ENCODE assay signal across 20 mouse cellular contexts in genomic region chr4:10242117-10242516, GRCm38 (mm10).
DNase-seq lines count a peak whose midpoint lies in the region; ATAC-seq lines count a peak whose summit lies in the region.
"Had no signal": no experiment of that assay in that cellular context is flagged by ENCODE, and none has a peak within 500 bp of the region (broad histone marks: within the 10 kb centered on the region; RNA-seq: fewer than 3 reads in every experiment).

No protein-coding gene starts in this region.

- peak; percentile 9 to 39 for DNase-seq in heart, adult 18-20 months
- DNase-seq in limb, embryonic 10.5 days (ENCODE audit: low spot score) = no peak
- DNase-seq in fibroblast of lung, adult 2 months (ENCODE audit: low read depth) = peak; percentile 62
- DNase-seq in gastrocnemius, postnatal 25 days = no peak
- DNase-seq: adrenal gland, adult 2 months; adrenal gland, postnatal 25 days; cerebellum, adult 18-20 months; cerebellum, adult 9-11 months; gastrocnemius, adult 2 months; gastrocnemius, postnatal 36 days; kidney, adult 2 months had no signal

- no peak overlapping the region for H3K9ac ChIP-seq in heart, embryonic 11.5 days (ENCODE audit: low read depth, low read length)
- H3K9ac ChIP-seq in limb, embryonic 12.5 days (replicated peaks) = no peak overlapping the region
- no peak overlapping the region for H3K9ac ChIP-seq in kidney, embryonic 14.5 days (ENCODE audit: low read depth, low read length)
- H3K9ac ChIP-seq: embryonic facial prominence, embryonic 12.5 days; hindbrain, embryonic 15.5 days had no signal

- no peaks in the 10 kb centered on the region for H3K36me3 ChIP-seq in heart, embryonic 11.5 days (ENCODE audit: control insufficient read depth, insufficient read depth, low read length)
- no peaks in the 10 kb centered on the region for H3K36me3 ChIP-seq in limb, embryonic 12.5 days
- H3K36me3 ChIP-seq in limb, embryonic 10.5 days = no peaks in the 10 kb centered on the region
- no peaks in the 10 kb centered on the region for H3K36me3 ChIP-seq in kidney, embryonic 14.5 days (ENCODE audit: control insufficient read depth, insufficient read depth, low read length)
- H3K36me3 ChIP-seq: embryonic facial prominence, embryonic 12.5 days; forebrain, embryonic 10.5 days; hindbrain, embryonic 15.5 days had no signal

- H3K4me3 ChIP-seq in heart, embryonic 11.5 days (ENCODE audit: low read depth, low read length) = no peak overlapping the region
- no peak overlapping the region for H3K4me3 ChIP-seq in limb, embryonic 12.5 days (replicated peaks)
- no peak overlapping the region for H3K4me3 ChIP-seq in limb, embryonic 10.5 days
- no peak overlapping the region for H3K4me3 ChIP-seq in kidney, embryonic 14.5 days (ENCODE audit: low read length)
- H3K4me3 ChIP-seq: embryonic facial prominence, embryonic 12.5 days; forebrain, embryonic 10.5 days; gastrocnemius, adult 2 months; heart, adult 2 months; hindbrain, embryonic 15.5 days had no signal

- ATAC-seq in heart, embryonic 11.5 days (replicated peaks; ENCODE audit: insufficient number of reproducible peaks, low FRiP score, low TSS enrichment) = no peak
- ATAC-seq in limb, embryonic 12.5 days (ENCODE audit: insufficient number of reproducible peaks, insufficient read depth, low FRiP score, low TSS enrichment, low read depth) = peak; percentile 66; the same call in 1 of the 2 replicates
- ATAC-seq in kidney, embryonic 14.5 days (ENCODE audit: low FRiP score, low TSS enrichment) = no peak
- ATAC-seq: forebrain, embryonic 14.5 days; intestine, embryonic 16.5 days had no signal

- H3K27me3 ChIP-seq in heart, embryonic 11.5 days (ENCODE audit: control insufficient read depth, insufficient read depth, low read length) = no peaks in the 10 kb centered on the region
- no peaks in the 10 kb centered on the region for H3K27me3 ChIP-seq in limb, embryonic 12.5 days
- H3K27me3 ChIP-seq in limb, embryonic 10.5 days (ENCODE audit: low read depth, poor library complexity, severe bottlenecking) = no peaks in the 10 kb centered on the region
- H3K27me3 ChIP-seq in kidney, embryonic 14.5 days (ENCODE audit: control insufficient read depth, insufficient read depth, low read length) = no peaks in the 10 kb centered on the region
- H3K27me3 ChIP-seq: embryonic facial prominence, embryonic 12.5 days; hindbrain, embryonic 15.5 days had no signal

- no peak overlapping the region for H3K4me2 ChIP-seq in heart, embryonic 11.5 days
- H3K4me2 ChIP-seq in limb, embryonic 12.5 days = no peak overlapping the region
- H3K4me2 ChIP-seq in kidney, embryonic 14.5 days (replicated peaks; ENCODE audit: low read depth, low read length) = no peak overlapping the region
- H3K4me2 ChIP-seq: embryonic facial prominence, embryonic 12.5 days; hindbrain, embryonic 15.5 days had no signal

- no peaks in the 10 kb centered on the region for H3K4me1 ChIP-seq in heart, embryonic 11.5 days (ENCODE audit: control insufficient read depth, insufficient read depth, low read length)
- 0 out of 2 replicates have a peak, but pooled peaks cover 4% of the 10 kb centered on the region for H3K4me1 ChIP-seq in limb, embryonic 12.5 days (replicated peaks)
- no peaks in the 10 kb centered on the region for H3K4me1 ChIP-seq in limb, embryonic 10.5 days
- H3K4me1 ChIP-seq in kidney, embryonic 14.5 days (ENCODE audit: control insufficient read depth, insufficient read depth, low read length) = no peaks in the 10 kb centered on the region
- H3K4me1 ChIP-seq: embryonic facial prominence, embryonic 12.5 days; forebrain, embryonic 10.5 days; hindbrain, embryonic 15.5 days had no signal

- H3K27ac ChIP-seq in heart, embryonic 11.5 days (ENCODE audit: low read depth, low read length) = no peak overlapping the region
- H3K27ac ChIP-seq in limb, embryonic 12.5 days = no peak overlapping the region
- no peak overlapping the region for H3K27ac ChIP-seq in limb, embryonic 10.5 days
- no peak overlapping the region for H3K27ac ChIP-seq in kidney, embryonic 14.5 days (ENCODE audit: low read depth, low read length)
- H3K27ac ChIP-seq: embryonic facial prominence, embryonic 12.5 days; forebrain, embryonic 10.5 days; gastrocnemius, adult 2 months; heart, adult 2 months; hindbrain, embryonic 15.5 days had no signal

- 74% methylated on average over 4 of the region's 4 CpGs for WGBS in heart, embryonic 11.5 days (ENCODE audit: insufficient replicate concordance)
- WGBS in limb, embryonic 12.5 days = 58% methylated on average over 4 of the region's 4 CpGs
- 93% methylated on average over 4 of the region's 4 CpGs for WGBS in limb, embryonic 10.5 days
- 76% methylated on average over 4 of the region's 4 CpGs for WGBS in kidney, embryonic 14.5 days

- no peaks in the 10 kb centered on the region for H3K9me3 ChIP-seq in heart, embryonic 11.5 days (replicated peaks; ENCODE audit: control insufficient read depth, low read length)
- H3K9me3 ChIP-seq in limb, embryonic 12.5 days = no peaks in the 10 kb centered on the region
- no peaks in the 10 kb centered on the region for H3K9me3 ChIP-seq in limb, embryonic 10.5 days (replicated peaks)
- no peaks in the 10 kb centered on the region for H3K9me3 ChIP-seq in kidney, embryonic 14.5 days (ENCODE audit: control insufficient read depth, low read length)
- H3K9me3 ChIP-seq: embryonic facial prominence, embryonic 12.5 days; forebrain, embryonic 10.5 days; hindbrain, embryonic 15.5 days had no signal

Comparison
In these comparisons a context has a peak if more than half of its experiments do, and no peak if none do; other contexts are left out.
1. DNase-seq: peak in heart, adult 18-20 months (2 of 2) and fibroblast of lung, adult 2 months (single experiment); none in limb, embryonic 10.5 days (single experiment) and gastrocnemius, postnatal 25 days (single experiment).